ENCODE assay signal across 20 mouse cellular contexts in the genomic region with DNA sequence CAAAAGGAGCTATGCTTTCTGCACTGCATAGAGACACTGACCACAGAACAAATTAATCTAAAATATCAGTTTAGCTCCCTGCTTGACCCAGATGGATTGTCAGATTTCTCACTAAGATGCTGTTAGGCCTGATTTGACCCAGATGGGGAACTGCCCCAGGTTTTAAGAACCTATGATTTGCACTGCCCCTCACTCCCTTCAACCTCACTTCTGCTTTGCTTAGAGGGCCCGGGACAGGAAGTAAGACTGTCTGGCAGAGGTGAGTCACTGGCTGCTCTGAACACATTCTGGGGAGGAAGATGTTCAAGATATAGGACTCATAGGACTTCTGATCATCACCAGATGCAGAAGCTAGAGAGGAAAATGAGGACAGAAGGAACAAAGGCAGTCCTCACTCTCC.
DNase-seq lines count a peak whose midpoint lies in the region; ATAC-seq and TF ChIP-seq lines count a peak whose summit lies in the region.
"Had no signal": no experiment of that assay in that cellular context is flagged by ENCODE, and none has a peak within 500 bp of the region (broad histone marks: within the 10 kb centered on the region; RNA-seq: fewer than 3 reads in every experiment).

No protein-coding gene starts in this region.

- peaks cover 15% of the 10 kb centered on the region for H3K4me1 ChIP-seq in neural tube, embryonic 13.5 days (replicated peaks)
- peaks cover 9% of the 10 kb centered on the region; the same call in 1 of the 2 replicates for H3K4me1 ChIP-seq in neural tube, embryonic 15.5 days
- no peaks in the 10 kb centered on the region for H3K4me1 ChIP-seq in intestine, postnatal 0 days (replicated peaks; ENCODE audit: control insufficient read depth, insufficient read depth, low read length)
- H3K4me1 ChIP-seq: heart, embryonic 13.5 days; liver, embryonic 15.5 days; stomach, embryonic 15.5 days had no signal

- no peak overlapping the region for H3K4me2 ChIP-seq in neural tube, embryonic 13.5 days
- no peak overlapping the region for H3K4me2 ChIP-seq in neural tube, embryonic 15.5 days
- no peak overlapping the region for H3K4me2 ChIP-seq in intestine, postnatal 0 days (replicated peaks; ENCODE audit: low read depth)
- H3K4me2 ChIP-seq: embryonic facial prominence, embryonic 12.5 days; heart, embryonic 13.5 days; liver, embryonic 15.5 days; stomach, embryonic 15.5 days had no signal

- no peak overlapping the region for H3K9ac ChIP-seq in neural tube, embryonic 13.5 days
- no peak overlapping the region for H3K9ac ChIP-seq in neural tube, embryonic 15.5 days (replicated peaks)
- H3K9ac ChIP-seq in intestine, postnatal 0 days (ENCODE audit: low read depth, low read length): no peak overlapping the region
- H3K9ac ChIP-seq: embryonic facial prominence, embryonic 12.5 days; heart, embryonic 13.5 days; liver, embryonic 15.5 days; stomach, embryonic 15.5 days had no signal

- DNase-seq in frontal cortex, postnatal 14 days (ENCODE audit: low spot score in 2 of 2): no peak
- no peak for DNase-seq in ovary, postnatal 36 days (ENCODE audit: low spot score)
- DNase-seq in thymus, postnatal 14 days: no peak
- DNase-seq: adrenal gland, postnatal 25 days; cerebellum, adult 18-20 months; cerebellum, postnatal 36 days; kidney, adult 11 months; retina, postnatal 1 day; thymus, adult 18-20 months had no signal

- H3K4me3 ChIP-seq in neural tube, embryonic 13.5 days: no peak overlapping the region
- H3K4me3 ChIP-seq in neural tube, embryonic 15.5 days (replicated peaks): no peak overlapping the region
- H3K4me3 ChIP-seq in intestine, postnatal 0 days (ENCODE audit: low read depth, low read length): no peak overlapping the region
- H3K4me3 ChIP-seq: embryonic facial prominence, embryonic 12.5 days; heart, embryonic 13.5 days; liver, embryonic 15.5 days; stomach, embryonic 15.5 days had no signal

- H3K9me3 ChIP-seq in neural tube, embryonic 13.5 days: no peaks in the 10 kb centered on the region
- no peaks in the 10 kb centered on the region for H3K9me3 ChIP-seq in neural tube, embryonic 15.5 days (replicated peaks)
- H3K9me3 ChIP-seq in intestine, postnatal 0 days (ENCODE audit: control insufficient read depth): no peaks in the 10 kb centered on the region
- H3K9me3 ChIP-seq: embryonic facial prominence, embryonic 12.5 days; heart, embryonic 13.5 days; liver, embryonic 15.5 days; stomach, embryonic 15.5 days had no signal

- no peak for TF ChIP-seq CTCF in intestine, postnatal 0 days (IDR thresholded peaks at IDR 0.05; ENCODE audit: low read depth)

- no peaks in the 10 kb centered on the region for H3K27me3 ChIP-seq in neural tube, embryonic 13.5 days
- no peaks in the 10 kb centered on the region for H3K27me3 ChIP-seq in neural tube, embryonic 15.5 days (replicated peaks)
- no peaks in the 10 kb centered on the region for H3K27me3 ChIP-seq in intestine, postnatal 0 days (replicated peaks; ENCODE audit: control insufficient read depth, insufficient read depth, low read length)
- H3K27me3 ChIP-seq: embryonic facial prominence, embryonic 12.5 days; heart, embryonic 13.5 days; liver, embryonic 15.5 days; stomach, embryonic 15.5 days had no signal

- no peaks in the 10 kb centered on the region for H3K36me3 ChIP-seq in neural tube, embryonic 13.5 days
- no peaks in the 10 kb centered on the region for H3K36me3 ChIP-seq in neural tube, embryonic 15.5 days
- no peaks in the 10 kb centered on the region for H3K36me3 ChIP-seq in intestine, postnatal 0 days (ENCODE audit: control insufficient read depth, insufficient read depth)
- H3K36me3 ChIP-seq: embryonic facial prominence, embryonic 12.5 days; heart, embryonic 13.5 days; liver, embryonic 15.5 days; stomach, embryonic 15.5 days had no signal

- ATAC-seq in frontal cortex, adult (ENCODE audit: low TSS enrichment): peak; percentile 48; the same call in 1 of the 2 replicates
- ATAC-seq in neural tube, embryonic 13.5 days (ENCODE audit: low read depth): no peak
- ATAC-seq in neural tube, embryonic 15.5 days (ENCODE audit: low FRiP score): no peak
- peak; percentile 71 for ATAC-seq in megakaryocyte, adult 5-6 weeks (ENCODE audit: poor library complexity, severe bottlenecking)
- no peak for ATAC-seq in intestine, postnatal 0 days

- H3K27ac ChIP-seq in neural tube, embryonic 13.5 days (replicated peaks): peak overlapping the region; percentile 20; the same call in 1 of the 2 replicates
- no peak overlapping the region for H3K27ac ChIP-seq in neural tube, embryonic 15.5 days (replicated peaks)
- no peak overlapping the region for H3K27ac ChIP-seq in intestine, postnatal 0 days (ENCODE audit: low read depth, low read length)
- H3K27ac ChIP-seq: embryonic facial prominence, embryonic 12.5 days; heart, embryonic 13.5 days; hindbrain, postnatal 0 days; kidney, postnatal 0 days; liver, embryonic 15.5 days; stomach, embryonic 15.5 days had no signal

- WGBS in neural tube, embryonic 13.5 days: 93% methylated on average over 1 of the region's 1 CpGs
- 79% methylated on average over 1 of the region's 1 CpGs for WGBS in neural tube, embryonic 15.5 days
- 63% methylated on average over 1 of the region's 1 CpGs for WGBS in intestine, postnatal 0 days

Comparison
In these comparisons a context has a peak if more than half of its experiments do, and no peak if none do; other contexts are left out.
1. ATAC-seq: peak in frontal cortex, adult (single experiment) and megakaryocyte, adult 5-6 weeks (single experiment); none in neural tube, embryonic 13.5 days (single experiment), neural tube, embryonic 15.5 days (single experiment) and intestine, postnatal 0 days (single experiment).